Mouse (Mus musculus) bone marrow macrophage, adult 2 months (primary cell): ENCODE data around the gene Irf8.

Experiments used
- CTCF ChIP-seq: IDR thresholded peaks from 2 replicates; pipeline ENCODE4 v1.5.1; 2012; ENCODE audit warnings: low read depth, mild to moderate bottlenecking, low read length, moderate library complexity
- POLR2A ChIP-seq: IDR thresholded peaks from 2 replicates; pipeline ENCODE4 v1.6.1; 2012; ENCODE audit warnings: mild to moderate bottlenecking, low read depth, low read length, borderline replicate concordance

GRCm38 (mm10) chr8:120753476-120753875 lies 17.3 kb downstream of the Irf8 start:
- no peak for TF ChIP-seq POLR2A
- no peak for TF ChIP-seq CTCF
